Mouse (Mus musculus): ENCODE measurements at regions not wholly inside any gene's neighbourhood (a gene's known extent, or its start where the extent isn't known, plus 50 kb on each side); places are given as distances from the start of the nearest gene placed in this dataset.

DNA sequence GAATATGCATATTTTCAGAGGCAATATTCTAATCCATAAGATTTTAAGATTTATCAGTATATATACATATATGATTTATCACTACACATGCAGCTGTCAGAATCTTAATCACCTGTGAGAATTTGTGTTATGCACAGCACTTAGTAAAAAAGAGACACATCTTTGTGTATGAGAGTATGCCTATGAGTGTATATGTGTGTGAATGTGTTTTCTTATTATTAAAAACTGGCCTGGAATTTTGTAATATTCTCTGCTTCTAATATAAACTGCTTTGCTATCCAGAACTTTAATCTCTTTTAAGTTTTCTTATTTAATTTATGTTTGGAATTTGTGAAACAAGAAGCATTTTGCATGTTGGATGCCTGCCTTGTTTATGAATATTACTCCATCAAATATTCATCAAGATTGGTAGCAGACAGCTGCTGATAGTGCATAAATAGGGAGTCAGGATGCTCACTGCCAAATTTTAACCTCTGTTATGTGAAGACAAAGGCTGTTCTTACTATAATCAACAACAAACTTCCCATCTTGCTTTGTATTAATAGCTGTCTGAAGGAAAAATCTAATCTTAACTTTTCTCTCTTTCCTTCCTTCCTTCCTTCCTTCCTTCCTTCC, 104.3 kb upstream of the Fgf10 start:
- Histone ChIP-seq H3K27ac (no peak overlapping the region), H3K36me3 (replicated peaks; ENCODE audit: control insufficient read depth, insufficient read depth, low read depth) (no peaks in the 10 kb centered on the region), H3K4me2 (ENCODE audit: low read depth) (no peak overlapping the region), H3K27me3 (ENCODE audit: control insufficient read depth, insufficient read depth, low read length) (no peaks in the 10 kb centered on the region), H3K9ac (replicated peaks) (no peak overlapping the region), H3K4me3 (ENCODE audit: insufficient read depth in 1 of 2, low read depth in 2 of 2, low read length in 2 of 2) (no peak overlapping the region), H3K4me1 (replicated peaks; ENCODE audit: control insufficient read depth in 2 of 2, insufficient read depth in 2 of 2, low read length in 1 of 2) (no peaks in the 10 kb centered on the region), H3K9me3 (ENCODE audit: control insufficient read depth, low read length) (no peaks in the 10 kb centered on the region)
- ATAC-seq (ENCODE audit: insufficient read depth) = no peak
- no peak for TF ChIP-seq EP300 (IDR thresholded peaks at IDR 0.05; ENCODE audit: low read depth)
- TF ChIP-seq CTCF (IDR thresholded peaks at IDR 0.05; ENCODE audit: low read depth) = no peak
- no peak for DNase-seq (ENCODE audit: low read depth in 3 of 3, low spot score in 3 of 3)

DNA sequence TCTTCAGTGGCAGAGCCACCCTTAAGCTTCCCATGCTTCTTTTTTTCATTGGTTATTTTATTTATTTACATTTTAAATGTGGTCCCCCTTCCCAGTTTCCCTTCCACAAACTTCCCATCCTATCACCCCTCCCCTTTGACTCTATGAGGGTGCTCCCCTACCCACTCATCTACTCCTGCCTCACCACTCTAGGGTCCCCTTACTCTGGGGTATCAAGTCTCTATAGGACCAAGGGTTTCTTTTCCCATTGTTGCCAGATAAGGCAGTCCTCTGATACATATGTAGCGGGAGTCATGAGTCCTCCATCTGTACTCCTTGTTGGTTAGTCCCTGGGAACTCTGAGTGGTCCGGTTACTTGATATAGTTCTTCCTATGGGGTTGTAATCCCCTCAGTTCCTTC, 110.6 kb upstream of the Fgf10 start:
- H3K9ac ChIP-seq (replicated peaks) = no peak overlapping the region
- no peak overlapping the region for H3K4me2 ChIP-seq (ENCODE audit: low read depth)
- H3K27me3 ChIP-seq (ENCODE audit: control insufficient read depth, insufficient read depth, low read length) = no peaks in the 10 kb centered on the region
- DNase-seq (ENCODE audit: low read depth in 3 of 3, low spot score in 3 of 3) (no peak), ATAC-seq (ENCODE audit: insufficient read depth) (no peak)
- H3K27ac ChIP-seq = no peak overlapping the region
- no peaks in the 10 kb centered on the region for H3K4me1 ChIP-seq (replicated peaks; ENCODE audit: control insufficient read depth in 2 of 2, insufficient read depth in 2 of 2, low read length in 1 of 2)
- H3K36me3 ChIP-seq (replicated peaks; ENCODE audit: control insufficient read depth, insufficient read depth, low read depth) = no peaks in the 10 kb centered on the region
- no peaks in the 10 kb centered on the region for H3K9me3 ChIP-seq (ENCODE audit: control insufficient read depth, low read length)
- TF ChIP-seq EP300 (IDR thresholded peaks at IDR 0.05; ENCODE audit: low read depth) = no peak
- no peak for TF ChIP-seq CTCF (IDR thresholded peaks at IDR 0.05; ENCODE audit: low read depth)
- H3K4me3 ChIP-seq (ENCODE audit: insufficient read depth in 1 of 2, low read depth in 2 of 2, low read length in 2 of 2) = no peak overlapping the region
- WGBS (ENCODE audit: insufficient replicate concordance) = 61% methylated on average over 2 of the region's 2 CpGs

DNA sequence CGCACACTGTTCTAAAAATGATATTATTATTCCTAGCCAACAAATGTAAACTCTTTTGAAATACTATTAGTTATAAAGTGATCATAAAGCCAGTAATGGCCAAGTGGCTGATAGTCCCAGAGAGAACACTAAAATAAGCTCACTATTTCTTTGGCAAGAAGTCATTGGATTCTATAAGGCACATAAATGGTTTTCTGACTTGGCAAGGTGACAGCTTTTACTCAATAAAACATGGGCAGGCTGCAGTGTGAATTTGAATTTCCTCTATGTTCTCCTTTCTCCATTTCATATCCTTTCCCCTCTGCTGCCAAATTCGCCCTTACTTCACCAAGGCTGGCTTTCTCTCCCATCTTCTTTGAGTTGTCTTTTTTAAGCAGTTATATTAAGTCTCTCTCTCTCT, 117.6 kb upstream of the Fgf10 start:
- Histone ChIP-seq H3K9me3 (ENCODE audit: control insufficient read depth, low read length) (no peaks in the 10 kb centered on the region), H3K4me2 (ENCODE audit: low read depth) (no peak overlapping the region), H3K9ac (replicated peaks) (no peak overlapping the region), H3K4me3 (ENCODE audit: insufficient read depth in 1 of 2, low read depth in 2 of 2, low read length in 2 of 2) (no peak overlapping the region), H3K36me3 (replicated peaks; ENCODE audit: control insufficient read depth, insufficient read depth, low read depth) (no peaks in the 10 kb centered on the region), H3K27me3 (ENCODE audit: control insufficient read depth, insufficient read depth, low read length) (no peaks in the 10 kb centered on the region), H3K27ac (no peak overlapping the region), H3K4me1 (replicated peaks; ENCODE audit: control insufficient read depth in 2 of 2, insufficient read depth in 2 of 2, low read length in 1 of 2) (no peaks in the 10 kb centered on the region)
- ATAC-seq (ENCODE audit: insufficient read depth) (no peak), DNase-seq (ENCODE audit: low read depth in 3 of 3, low spot score in 3 of 3) (no peak)
- TF ChIP-seq EP300 (IDR thresholded peaks at IDR 0.05; ENCODE audit: low read depth) (no peak), CTCF (IDR thresholded peaks at IDR 0.05; ENCODE audit: low read depth) (no peak)
- 35% methylated on average over 2 of the region's 2 CpGs for WGBS (ENCODE audit: insufficient replicate concordance)

DNA sequence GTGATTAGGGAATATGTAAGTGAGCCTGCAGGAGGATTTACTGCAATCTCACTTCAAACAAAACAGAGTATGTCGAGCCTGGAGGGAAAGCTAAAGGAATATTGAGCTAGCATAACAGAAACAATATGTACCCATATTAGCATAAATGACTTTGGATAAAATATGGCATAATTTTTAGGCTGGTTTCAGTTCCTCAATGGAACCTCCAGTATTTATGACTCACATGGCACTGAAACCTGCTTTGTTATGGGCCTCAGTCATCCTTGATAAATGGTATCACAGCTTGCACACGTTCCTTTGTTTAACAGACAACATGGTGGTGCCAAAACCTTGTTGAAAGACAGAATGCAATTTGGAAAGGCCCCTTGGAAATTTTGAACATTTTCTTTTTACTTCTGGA, 130.8 kb upstream of the Fgf10 start:
- ATAC-seq (ENCODE audit: insufficient read depth) = no peak
- H3K4me3 ChIP-seq (ENCODE audit: insufficient read depth in 1 of 2, low read depth in 2 of 2, low read length in 2 of 2) = no peak overlapping the region
- H3K4me1 ChIP-seq (replicated peaks; ENCODE audit: control insufficient read depth in 2 of 2, insufficient read depth in 2 of 2, low read length in 1 of 2) = no peaks in the 10 kb centered on the region
- H3K9ac ChIP-seq (replicated peaks) = no peak overlapping the region
- TF ChIP-seq EP300 (IDR thresholded peaks at IDR 0.05; ENCODE audit: low read depth) (no peak), CTCF (IDR thresholded peaks at IDR 0.05; ENCODE audit: low read depth) (no peak)
- H3K27me3 ChIP-seq (ENCODE audit: control insufficient read depth, insufficient read depth, low read length) = no peaks in the 10 kb centered on the region
- no peaks in the 10 kb centered on the region for H3K36me3 ChIP-seq (replicated peaks; ENCODE audit: control insufficient read depth, insufficient read depth, low read depth)
- H3K4me2 ChIP-seq (ENCODE audit: low read depth) = no peak overlapping the region
- no peak for DNase-seq (ENCODE audit: low read depth in 3 of 3, low spot score in 3 of 3)
- H3K27ac ChIP-seq = no peak overlapping the region
- H3K9me3 ChIP-seq (ENCODE audit: control insufficient read depth, low read length) = no peaks in the 10 kb centered on the region
- 41% methylated on average over 2 of the region's 2 CpGs for WGBS (ENCODE audit: insufficient replicate concordance)

DNA sequence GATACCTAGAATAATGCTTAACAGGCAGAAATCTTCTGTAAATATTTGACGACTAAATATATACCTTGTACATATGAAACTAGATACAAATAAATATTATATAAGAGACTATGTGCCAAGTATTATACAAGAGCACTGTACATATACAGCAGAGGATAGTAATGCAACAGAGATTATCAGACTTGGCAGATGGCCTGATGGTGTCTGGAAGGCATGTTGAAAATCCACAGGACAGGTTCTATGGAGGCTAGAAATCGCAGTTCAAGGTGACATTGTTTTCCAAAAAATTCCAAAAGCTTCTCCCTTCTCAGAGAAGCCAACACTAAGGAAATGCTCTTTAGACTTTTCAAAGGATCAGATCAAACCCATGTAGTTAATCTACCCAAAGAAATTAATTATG, 126.9 kb upstream of the Mrps30 start:
- no peaks in the 10 kb centered on the region for H3K27me3 ChIP-seq (ENCODE audit: control insufficient read depth, insufficient read depth, low read length)
- no peaks in the 10 kb centered on the region for H3K36me3 ChIP-seq (replicated peaks; ENCODE audit: control insufficient read depth, insufficient read depth, low read depth)
- H3K4me3 ChIP-seq (ENCODE audit: insufficient read depth in 1 of 2, low read depth in 2 of 2, low read length in 2 of 2) = no peak overlapping the region
- H3K4me1 ChIP-seq (replicated peaks; ENCODE audit: control insufficient read depth in 2 of 2, insufficient read depth in 2 of 2, low read length in 1 of 2) = no peaks in the 10 kb centered on the region
- no peak overlapping the region for H3K4me2 ChIP-seq (ENCODE audit: low read depth)
- H3K27ac ChIP-seq = no peak overlapping the region
- H3K9ac ChIP-seq (replicated peaks) = no peak overlapping the region
- DNase-seq (ENCODE audit: low read depth in 3 of 3, low spot score in 3 of 3) (no peak), ATAC-seq (ENCODE audit: insufficient read depth) (no peak)
- 60% methylated on average over 2 of the region's 2 CpGs for WGBS (ENCODE audit: insufficient replicate concordance)
- H3K9me3 ChIP-seq (ENCODE audit: control insufficient read depth, low read length) = no peaks in the 10 kb centered on the region
- TF ChIP-seq CTCF (IDR thresholded peaks at IDR 0.05; ENCODE audit: low read depth) (no peak), EP300 (IDR thresholded peaks at IDR 0.05; ENCODE audit: low read depth) (no peak)

All from liver, embryonic 14.5 days (tissue).